Mouse (Mus musculus) intestine, embryonic 14.5 days (tissue): ENCODE measurements at regions not wholly inside any gene's neighbourhood (a gene's known extent, or its start where the extent isn't known, plus 50 kb on each side); places are given as distances from the start of the nearest gene placed in this dataset. TPM values are rescaled to one million over a fixed set of nuclear protein-coding genes. Genes with fewer than 3 reads are reported as not detected.

Experiments used
- ATAC-seq: fragments of 200-750 bp; cut with Nextera tagmentation; replicated peaks from 2 replicates; pipeline ENCODE4 v1.8.0; 2017; ENCODE audit warnings: low read depth, moderate number of reproducible peaks, moderate TSS enrichment, moderate library complexity; ENCODE audit not compliant: low FRiP score, low TSS enrichment
- DNase-seq: peaks from one replicate; pipeline ENCODE4 v3.0.0-alpha.2; 2018; ENCODE audit warnings: low spot score
- H3K27ac ChIP-seq: fragments of 300-500 bp; sonication (generic); 2 replicates; pipeline ENCODE4 v1.5.1; 2014; ENCODE audit warnings: low read depth, mild to moderate bottlenecking, control low read depth
- H3K27me3 ChIP-seq: fragments of 300-500 bp; sonication (generic); replicated peaks from 2 replicates; pipeline ENCODE4 v1.6.1; 2014; ENCODE audit warnings: low read length, control low read depth; ENCODE audit not compliant: control insufficient read depth, insufficient read depth
- H3K36me3 ChIP-seq: fragments of 300-500 bp; sonication (generic); 2 replicates; pipeline ENCODE4 v1.6.1; 2014; ENCODE audit warnings: low read length, control low read depth; ENCODE audit not compliant: control insufficient read depth, insufficient read depth
- H3K4me1 ChIP-seq: fragments of 300-500 bp; sonication (generic); replicated peaks from 2 replicates; pipeline ENCODE4 v1.6.1; 2014; ENCODE audit warnings: low read length, control low read depth, mixed read lengths; ENCODE audit not compliant: control insufficient read depth, insufficient read depth
- H3K4me2 ChIP-seq: fragments of 300-500 bp; sonication (generic); 2 replicates; pipeline ENCODE4 v1.6.1; 2014; ENCODE audit warnings: low read length
- H3K4me3 ChIP-seq: fragments of 300-500 bp; sonication (generic); 2 replicates; pipeline ENCODE4 v1.5.1; 2014; ENCODE audit warnings: low read depth, low read length, control low read depth, mixed read lengths
- H3K9ac ChIP-seq: fragments of 300-500 bp; sonication (generic); 2 replicates; pipeline ENCODE4 v1.6.1; 2014; ENCODE audit warnings: mild to moderate bottlenecking, low read length
- H3K9me3 ChIP-seq: fragments of 300-500 bp; sonication (generic); 2 replicates; pipeline ENCODE4 v1.6.1; 2016; ENCODE audit warnings: low read length, control low read depth; ENCODE audit not compliant: control insufficient read depth
- WGBS: fragments of 180-500 bp; shearing (Covaris S2); extraction: QIAGEN DNeasy Blood & Tissue Kit; methylation state at CpG from one replicate; pipeline ENCODE4 v1.1.7; 2014; 5-methylcytosine and 5-hydroxymethylcytosine counted together
- microRNA counts: library from miRNA; unstranded; fragments of <30 nt; microRNA quantifications from one replicate; lab custom pipeline; 2016
- microRNA-seq: library from miRNA; unstranded; fragments of <30 nt; microRNA quantifications from one replicate; pipeline ENCODE4, GENCODE M21; 2016

DNA sequence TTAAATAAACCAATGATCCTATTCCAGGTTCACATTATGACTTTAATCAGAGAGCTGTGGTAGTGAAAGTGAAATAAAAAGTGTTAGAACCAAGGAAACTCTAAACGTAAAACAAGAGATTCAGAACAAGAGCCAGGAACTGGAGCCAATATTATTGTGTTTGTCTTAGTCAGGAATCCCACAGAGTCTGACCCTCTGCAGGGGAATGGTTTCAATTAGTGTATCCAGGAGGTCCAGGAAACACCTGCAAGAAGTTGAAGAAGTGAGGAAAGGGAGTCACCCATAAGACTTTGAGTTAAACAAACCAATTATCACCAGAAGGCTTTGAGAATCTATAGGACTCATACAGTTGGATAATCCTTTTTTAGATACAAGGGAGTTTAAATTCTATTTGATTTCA lies 76.2 kb upstream of the Sptlc3 start:
- H3K4me1 ChIP-seq: no peaks in the 10 kb centered on the region
- 59% methylated on average over 1 of the region's 1 CpGs for WGBS
- H3K27ac ChIP-seq: no peak overlapping the region
- ATAC-seq (no peak), DNase-seq (no peak)
- H3K27me3 ChIP-seq: no peaks in the 10 kb centered on the region
- H3K4me2 ChIP-seq: no peak overlapping the region
- no peak overlapping the region for H3K9ac ChIP-seq
- H3K9me3 ChIP-seq: no peaks in the 10 kb centered on the region
- no peak overlapping the region for H3K4me3 ChIP-seq
- no peaks in the 10 kb centered on the region for H3K36me3 ChIP-seq

DNA sequence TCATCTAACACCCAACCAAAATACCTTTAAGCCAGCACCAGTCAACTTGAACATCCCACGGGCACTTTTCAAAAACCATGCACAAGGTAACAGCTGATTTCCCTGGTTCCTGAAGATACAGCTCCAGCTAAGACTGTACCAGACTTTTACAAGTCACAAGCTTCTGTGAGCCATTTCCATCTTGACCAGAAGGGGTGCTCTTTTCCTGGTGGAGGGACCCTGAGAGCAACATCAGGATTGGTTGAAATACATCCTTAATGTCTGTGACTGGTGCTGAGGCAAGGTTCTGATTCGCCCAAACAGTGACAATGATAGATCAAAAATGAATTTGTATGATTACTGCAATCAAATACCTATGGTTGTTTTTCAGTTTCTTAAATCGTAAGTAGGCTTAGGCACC lies 71.0 kb upstream of the Sptlc3 start:
- H3K9me3 ChIP-seq: no peaks in the 10 kb centered on the region
- ATAC-seq: no peak
- 79% methylated on average over 3 of the region's 3 CpGs for WGBS
- H3K27ac ChIP-seq: no peak overlapping the region
- H3K4me2 ChIP-seq: no peak overlapping the region
- no peaks in the 10 kb centered on the region for H3K27me3 ChIP-seq
- H3K36me3 ChIP-seq: no peaks in the 10 kb centered on the region
- no peak overlapping the region for H3K9ac ChIP-seq
- no peak for DNase-seq
- H3K4me3 ChIP-seq: no peak overlapping the region
- no peaks in the 10 kb centered on the region for H3K4me1 ChIP-seq

DNA sequence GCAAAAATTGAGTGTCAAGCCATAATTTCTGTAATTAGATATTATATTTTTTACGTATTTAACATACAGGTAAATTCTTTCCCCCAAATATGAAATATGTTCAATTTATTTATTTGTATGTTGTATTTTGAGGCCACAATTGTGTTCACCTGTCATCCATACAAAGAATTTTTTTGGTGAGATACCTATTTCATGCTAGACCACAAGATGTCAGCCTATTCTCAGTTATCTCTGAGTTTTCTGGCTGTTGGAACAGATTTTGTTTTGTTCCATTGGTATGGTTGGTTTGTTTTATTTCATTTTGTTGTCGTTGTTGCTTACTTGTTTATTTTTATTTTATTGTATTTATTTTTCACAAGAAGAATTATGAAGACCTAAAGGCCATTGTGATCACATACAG lies 70.3 kb upstream of the Sptlc3 start:
- H3K36me3 ChIP-seq: no peaks in the 10 kb centered on the region
- WGBS: 73% methylated on average over 2 of the region's 2 CpGs
- H3K4me3 ChIP-seq: no peak overlapping the region
- H3K9me3 ChIP-seq: no peaks in the 10 kb centered on the region
- no peaks in the 10 kb centered on the region for H3K27me3 ChIP-seq
- H3K4me2 ChIP-seq: no peak overlapping the region
- no peak for DNase-seq
- H3K4me1 ChIP-seq: no peaks in the 10 kb centered on the region
- H3K9ac ChIP-seq: no peak overlapping the region
- ATAC-seq: no peak
- H3K27ac ChIP-seq: no peak overlapping the region

MicroRNAs encoded in the stretch of these regions (microRNA counts, 519-probe panel; counts per million panel counts)
- not detected for microRNA mmu-miR-1952 (lab: Ali Mortazavi, UCI)

Small RNAs in the stretch of these regions (microRNA-seq; reads per million reads assigned to microRNA genes)
- not detected for gene Mir1952
